Mouse (Mus musculus) hematopoietic multipotent progenitor cell, adult 10-12 weeks (in vitro differentiated cells): ENCODE measurements around the gene Abraxas2. TPM values are rescaled to one million over a fixed set of nuclear protein-coding genes. Genes with fewer than 3 reads are reported as not detected.

Experiments used
- polyA plus RNA-seq: library from polyadenylated mRNA; stranded (reverse); fragments of >175 nt; gene quantifications from 2 replicates; pipeline ENCODE4 v1.2.3, GENCODE M21; 2012; ENCODE audit warnings: low replicate concordance

Abraxas2 gene
- polyA plus RNA-seq, result 6.3 and 8.8 TPM in 2 replicates

DNA sequence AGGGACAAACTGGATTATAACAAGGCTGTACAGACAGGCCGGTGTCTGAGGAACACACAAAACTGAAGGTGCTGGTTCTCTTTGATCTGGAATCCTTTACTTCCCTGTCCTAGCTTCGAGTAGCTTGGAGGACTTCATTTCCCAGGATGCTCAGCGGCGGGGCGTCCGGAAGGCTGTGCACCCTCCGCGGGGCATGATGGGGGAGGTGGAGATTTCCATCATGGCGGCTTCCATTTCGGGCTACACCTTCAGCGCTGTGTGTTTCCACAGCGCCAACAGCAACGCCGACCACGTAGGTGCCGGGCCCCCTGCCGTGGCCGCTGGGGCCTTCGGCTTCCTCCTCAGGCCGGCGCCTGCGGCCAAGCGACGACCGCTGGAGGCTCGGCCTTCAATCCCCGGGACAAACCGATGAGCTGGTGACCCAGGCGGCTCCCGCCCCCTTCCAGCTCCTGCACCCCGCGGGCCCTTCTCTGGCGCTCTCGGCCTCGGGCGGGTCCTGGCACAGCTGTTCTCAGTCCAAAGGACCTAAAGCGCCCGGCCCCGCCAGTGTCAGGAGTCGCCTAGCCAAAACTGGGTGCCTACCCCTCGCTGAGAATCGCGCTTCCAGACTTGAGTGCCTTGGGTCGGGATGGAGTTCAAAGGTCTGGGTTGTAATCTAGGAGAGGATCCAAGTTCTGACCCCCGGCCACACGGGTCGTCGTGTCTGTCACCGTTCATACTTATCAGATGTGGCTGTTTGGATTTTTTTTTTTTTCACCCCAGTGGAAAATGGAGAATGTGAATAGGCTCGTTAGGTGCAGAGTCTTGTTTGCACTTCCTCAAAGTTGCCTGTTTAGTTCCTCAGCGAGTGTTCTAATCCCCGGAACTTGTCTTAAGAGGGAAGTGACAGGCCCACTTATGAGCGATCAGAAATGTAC lies at the start of gene Abraxas2:
Gene Abraxas2, plus strand, starts transcription at position 184 of the 917 bp plus-strand sequence.

GRCm38 (mm10) chr7:132813416-132814088 lies 45.5 kb upstream of the Abraxas2 start, which contains the start of gene Fam53b:
Gene Fam53b, minus strand, starts transcription at chr7:132813886.

DNA sequence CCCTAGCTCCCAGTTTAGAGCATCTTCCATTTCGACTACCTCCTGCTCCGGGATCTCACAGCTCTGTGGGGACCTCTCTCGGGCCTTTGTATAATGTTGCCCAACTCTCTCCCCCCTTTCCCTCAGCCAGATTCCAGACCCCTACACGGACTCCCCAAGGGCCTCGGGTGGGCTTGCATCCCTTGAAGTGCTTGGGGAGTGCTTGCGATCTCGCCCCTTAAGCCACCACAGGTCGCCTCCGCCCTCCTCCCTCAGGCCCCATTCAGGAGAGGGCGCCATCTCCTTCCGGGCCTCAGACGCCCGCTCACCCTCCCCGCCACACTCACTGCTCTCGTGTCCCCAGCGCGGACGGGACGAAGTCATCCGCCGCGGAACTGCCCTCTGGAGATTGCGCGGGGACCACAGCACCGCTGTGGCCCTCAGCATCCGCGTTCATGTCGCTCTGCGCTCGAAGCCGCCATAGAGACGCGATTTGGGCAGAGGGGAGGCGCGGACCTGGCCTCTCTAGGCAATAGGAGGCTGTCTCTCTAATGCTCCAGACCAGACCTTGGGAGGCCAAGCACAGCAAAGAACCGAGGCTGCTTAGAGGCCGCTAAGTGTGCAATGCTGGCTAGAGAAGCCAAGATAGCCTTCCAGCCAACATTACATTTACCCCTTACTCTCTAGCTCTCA lies 6.7 kb upstream of the Abraxas2 start, which contains the start of gene Eef1akmt2:
Gene Eef1akmt2, minus strand, starts transcription at position 501 of the 672 bp plus-strand sequence.

DNA sequence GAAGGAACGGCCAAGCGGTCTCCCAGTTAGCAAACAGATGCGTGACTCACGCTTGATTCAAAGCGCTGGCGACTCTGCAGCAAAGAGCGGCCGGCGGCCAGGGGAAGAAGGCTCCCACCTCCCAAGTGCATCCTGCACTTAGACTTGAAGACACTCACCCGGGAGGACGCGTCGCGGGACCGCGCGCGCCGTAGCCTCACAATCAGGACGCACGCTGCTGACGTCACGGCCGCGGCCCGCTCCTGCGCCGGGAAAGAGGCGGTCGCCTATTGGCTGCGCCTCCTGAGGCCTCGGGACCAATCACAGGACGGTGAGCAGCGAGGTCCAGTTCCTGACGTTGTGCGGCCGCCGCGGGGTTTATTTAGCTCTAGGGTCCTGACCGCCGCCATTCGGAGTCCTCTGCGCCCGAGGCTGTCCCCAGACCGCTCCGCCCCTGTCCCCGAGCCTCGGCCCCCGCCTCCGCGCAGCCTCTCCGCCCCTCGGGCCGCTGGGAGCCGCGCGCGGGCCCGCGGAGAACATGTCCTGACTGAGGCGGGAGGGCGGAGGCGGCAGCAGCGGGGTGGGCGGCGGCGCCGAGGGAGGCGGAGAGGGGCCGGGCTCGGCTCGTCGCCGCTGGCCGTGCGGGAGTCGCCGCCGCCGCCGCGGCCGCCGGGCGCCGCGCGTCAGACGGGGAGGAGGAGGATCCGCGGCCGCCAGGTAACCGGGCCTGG lies 72.0 kb downstream of the Abraxas2 start, which contains the start of gene Zranb1:
Gene Zranb1, plus strand, starts transcription at position 293 of the 710 bp plus-strand sequence.

Other genes with a start within 250 kb of the Abraxas2 start
- 1.0 and 3.8 TPM in 2 replicates for gene Lhpp, start 248.6 kb upstream of the Abraxas2 start, polyA plus RNA-seq
- 102 and 154 TPM in 2 replicates for gene Fam53b, start 45.3 kb upstream of the Abraxas2 start, polyA plus RNA-seq
- 5.7 and 21.8 TPM in 2 replicates for gene Eef1akmt2, start 6.6 kb upstream of the Abraxas2 start, polyA plus RNA-seq
- gene Zranb1, start 71.9 kb downstream of the Abraxas2 start, polyA plus RNA-seq, result 3.6 TPM in 2 replicates